Mouse (Mus musculus): ENCODE results near the gene Ccdc85a. TPM values are rescaled to one million over a fixed set of nuclear protein-coding genes. Genes with fewer than 3 reads are reported as not detected.
A peak's percentile ranks its signal among the peaks of the same experiment; 100 is the strongest.
"Not testable (repeated sequence)": the region's sequence is repeated elsewhere in the genome, so short reads cannot be mapped to it uniquely, and the experiment has no call there.

Ccdc85a gene
- polyA plus RNA-seq, 1 experiment from 2014 or later = 0.13 TPM

DNA sequence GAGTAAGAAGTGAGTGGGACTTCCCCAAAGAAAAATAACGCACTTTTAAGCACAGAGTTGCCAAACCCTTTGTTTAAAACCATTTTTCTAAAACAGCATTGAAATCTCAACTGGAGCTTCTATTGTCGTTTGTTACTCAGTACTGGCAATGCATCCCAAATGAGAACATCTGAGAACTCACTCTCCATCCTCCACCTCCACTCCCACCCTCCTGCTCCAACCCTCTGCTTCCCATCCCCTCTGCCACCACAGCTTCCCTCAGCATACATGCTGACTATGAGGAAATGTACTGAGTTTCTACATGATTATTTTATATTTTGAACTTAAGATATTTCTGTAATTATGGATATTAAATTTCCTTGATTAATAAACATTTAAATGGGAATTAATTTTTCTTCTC is 168.3 kb downstream of the Ccdc85a start:
- 47% methylated on average over 2 of the region's 2 CpGs for WGBS (ENCODE audit: insufficient replicate concordance)
- Histone ChIP-seq H3K27ac (replicated peaks) (no peak overlapping the region), H3K9me3 (replicated peaks) (no peaks in the 10 kb centered on the region), H3K36me3 (replicated peaks) (no peaks in the 10 kb centered on the region), H3K4me3 (replicated peaks) (no peak overlapping the region), H3K4me1 (replicated peaks) (no peaks in the 10 kb centered on the region), H3K9ac (no peak overlapping the region), H3K4me2 (no peak overlapping the region), H3K27me3 (no peaks in the 10 kb centered on the region)
- no peak for ATAC-seq (ENCODE audit: insufficient read depth)

DNA sequence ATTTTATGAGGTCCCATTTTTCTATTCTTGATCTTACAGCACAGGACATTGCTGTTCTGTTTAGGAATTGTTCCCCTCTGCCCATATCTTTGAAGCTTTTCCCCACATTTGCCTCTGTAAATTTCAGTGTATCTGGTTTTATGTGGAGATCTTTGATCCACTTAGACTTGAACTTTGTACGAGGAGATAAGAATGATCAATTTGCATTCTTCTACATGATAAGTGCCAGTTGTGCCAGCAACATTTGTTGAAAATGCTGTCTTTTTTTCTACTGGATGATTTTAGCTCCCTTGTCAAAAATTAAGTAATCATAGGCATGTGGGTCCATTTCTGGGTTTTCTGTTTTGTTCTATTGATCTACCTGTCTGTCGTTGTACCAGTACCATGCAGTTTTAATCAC is 174.2 kb downstream of the Ccdc85a start:
- not testable (repeated sequence) for H3K27me3 ChIP-seq; H3K36me3 ChIP-seq (replicated peaks); ATAC-seq (ENCODE audit: insufficient read depth); H3K4me1 ChIP-seq (replicated peaks); H3K27ac ChIP-seq (replicated peaks); H3K9me3 ChIP-seq (replicated peaks); H3K4me3 ChIP-seq (replicated peaks); H3K9ac ChIP-seq; H3K4me2 ChIP-seq
- WGBS (ENCODE audit: insufficient replicate concordance) = 54% methylated on average over 2 of the region's 2 CpGs

DNA sequence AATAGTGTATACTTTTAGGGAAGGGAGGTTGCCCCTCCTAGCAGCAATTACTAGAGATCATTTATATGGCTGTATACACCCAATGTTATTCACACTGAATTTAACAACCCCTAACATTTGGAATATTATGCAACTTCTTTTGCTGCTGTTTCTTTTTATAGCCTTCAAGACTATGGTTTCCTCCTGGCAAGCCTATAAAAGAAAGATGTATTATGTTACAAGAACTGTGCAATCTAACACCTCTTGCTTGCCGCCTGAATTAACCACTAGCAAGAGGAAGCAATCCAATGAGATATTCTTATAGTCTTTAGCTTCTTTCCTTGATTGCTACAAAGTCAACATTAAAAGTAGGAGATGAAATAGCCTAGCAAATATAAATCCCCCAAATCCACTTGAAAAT is 187.0 kb downstream of the Ccdc85a start:
- ATAC-seq (ENCODE audit: insufficient read depth) = no peak
- Histone ChIP-seq H3K4me2 (no peak overlapping the region), H3K27me3 (no peaks in the 10 kb centered on the region), H3K36me3 (replicated peaks) (no peaks in the 10 kb centered on the region), H3K9ac (no peak overlapping the region), H3K9me3 (replicated peaks) (no peaks in the 10 kb centered on the region), H3K27ac (replicated peaks) (no peak overlapping the region), H3K4me1 (replicated peaks) (no peaks in the 10 kb centered on the region), H3K4me3 (replicated peaks) (no peak overlapping the region)
- 33% methylated on average over 1 of the region's 1 CpGs for WGBS (ENCODE audit: insufficient replicate concordance)

DNA sequence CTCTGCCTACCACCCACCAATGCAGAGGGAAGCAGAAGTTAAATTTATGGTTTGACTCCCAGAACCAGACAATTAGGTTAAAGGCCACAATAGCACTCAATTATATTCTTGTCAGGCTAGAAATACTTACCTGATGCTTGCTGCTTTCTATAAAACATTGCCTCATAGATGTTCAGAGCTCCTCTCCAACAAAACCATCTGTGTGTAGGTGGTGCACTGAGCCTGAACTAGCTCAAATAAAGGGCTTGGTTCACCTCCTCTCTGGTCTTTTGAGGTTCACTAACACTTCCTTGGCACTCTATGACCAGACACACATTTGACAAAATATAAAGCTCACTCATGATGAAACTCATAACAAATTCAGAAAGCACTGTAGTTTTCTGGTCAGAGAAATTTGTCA is 208.2 kb downstream of the Ccdc85a start:
- Histone ChIP-seq H3K27me3 (no peaks in the 10 kb centered on the region), H3K4me1 (replicated peaks) (no peaks in the 10 kb centered on the region), H3K27ac (replicated peaks) (no peak overlapping the region), H3K9me3 (replicated peaks) (no peaks in the 10 kb centered on the region), H3K9ac (no peak overlapping the region), H3K36me3 (replicated peaks) (no peaks in the 10 kb centered on the region), H3K4me3 (replicated peaks) (no peak overlapping the region), H3K4me2 (no peak overlapping the region)
- no peak for ATAC-seq (ENCODE audit: insufficient read depth)

DNA sequence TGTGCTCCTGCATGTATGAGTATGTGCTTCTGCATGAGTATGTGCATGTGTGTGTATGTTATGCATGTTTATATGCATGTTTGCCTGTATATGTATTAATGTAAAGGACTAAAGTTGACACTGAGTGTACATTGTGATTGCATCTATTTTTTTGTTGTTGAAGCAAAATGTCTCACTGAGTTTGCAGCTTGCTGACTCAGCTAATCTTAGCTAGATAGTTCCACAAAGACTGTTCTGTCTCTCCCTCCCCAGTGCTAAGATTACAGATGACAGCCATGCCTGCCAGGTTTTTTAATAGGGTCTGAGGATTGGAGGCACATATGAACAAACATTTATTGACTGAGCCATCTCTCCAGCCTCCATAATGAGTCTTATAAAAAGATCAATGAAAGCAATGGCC is 209.5 kb downstream of the Ccdc85a start:
- no peak for ATAC-seq (ENCODE audit: insufficient read depth)
- Histone ChIP-seq H3K36me3 (replicated peaks) (no peaks in the 10 kb centered on the region), H3K27me3 (no peaks in the 10 kb centered on the region), H3K4me1 (replicated peaks) (no peaks in the 10 kb centered on the region), H3K27ac (replicated peaks) (no peak overlapping the region), H3K4me2 (no peak overlapping the region), H3K4me3 (replicated peaks) (no peak overlapping the region), H3K9me3 (replicated peaks) (no peaks in the 10 kb centered on the region), H3K9ac (no peak overlapping the region)

DNA sequence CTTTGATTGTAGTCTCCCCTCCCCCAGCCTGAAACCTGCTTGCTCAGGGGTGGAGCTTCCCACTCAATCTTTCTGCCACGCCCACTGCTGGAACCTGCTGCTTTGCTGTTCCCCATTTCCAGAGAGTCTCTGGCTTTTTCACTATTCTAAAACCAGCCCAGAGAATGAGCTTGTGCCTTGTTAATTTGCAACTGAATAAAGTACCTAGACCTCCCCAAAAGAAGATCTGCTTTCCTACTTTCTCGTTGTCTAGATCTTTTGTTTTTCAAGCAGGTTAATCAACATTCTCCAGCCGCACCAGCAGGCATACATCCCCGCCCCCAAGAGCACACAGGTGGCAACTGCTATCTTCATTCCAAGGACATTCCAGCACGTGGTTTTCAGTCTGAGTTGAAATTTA is 212.7 kb downstream of the Ccdc85a start:
- H3K9me3 ChIP-seq (replicated peaks) = not testable (repeated sequence)
- 51% methylated on average over 5 of the region's 5 CpGs for WGBS (ENCODE audit: insufficient replicate concordance)

DNA sequence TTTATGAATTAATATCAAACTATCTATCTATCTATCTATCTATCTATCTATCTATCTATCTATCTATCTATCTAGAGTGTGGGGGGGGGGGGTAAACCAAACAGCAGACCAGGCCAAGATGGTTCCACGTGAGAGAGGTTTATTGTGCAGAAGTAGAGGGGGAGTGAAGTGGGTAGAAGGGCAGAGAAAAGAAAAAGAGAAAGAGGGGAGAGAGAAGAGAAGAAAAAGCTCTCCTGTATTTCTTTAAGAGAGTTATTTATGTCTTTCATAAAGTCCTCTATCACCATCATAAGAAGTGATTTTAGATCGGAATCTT is 218.2 kb downstream of the Ccdc85a start:
- WGBS (ENCODE audit: insufficient replicate concordance) = 42% methylated on average over 2 of the region's 2 CpGs
- Histone ChIP-seq H3K27me3 (no peaks in the 10 kb centered on the region), H3K9ac (no peak overlapping the region), H3K4me2 (peak overlapping the region; percentile 58), H3K27ac (replicated peaks) (no peak overlapping the region), H3K36me3 (replicated peaks) (no peaks in the 10 kb centered on the region), H3K9me3 (replicated peaks) (no peaks in the 10 kb centered on the region), H3K4me1 (replicated peaks) (no peaks in the 10 kb centered on the region; the same call in 1 of the 2 replicates), H3K4me3 (replicated peaks) (peak overlapping the region; percentile 17)
- ATAC-seq (ENCODE audit: insufficient read depth) = no peak

More for the DNA sequence above, 212.7 kb downstream of the Ccdc85a start:
- H3K4me1 ChIP-seq (replicated peaks); H3K36me3 ChIP-seq (replicated peaks); H3K4me3 ChIP-seq (replicated peaks); ATAC-seq (ENCODE audit: insufficient read depth); H3K9ac ChIP-seq; H3K27me3 ChIP-seq; H3K4me2 ChIP-seq; H3K27ac ChIP-seq (replicated peaks): not testable (repeated sequence)

DNA sequence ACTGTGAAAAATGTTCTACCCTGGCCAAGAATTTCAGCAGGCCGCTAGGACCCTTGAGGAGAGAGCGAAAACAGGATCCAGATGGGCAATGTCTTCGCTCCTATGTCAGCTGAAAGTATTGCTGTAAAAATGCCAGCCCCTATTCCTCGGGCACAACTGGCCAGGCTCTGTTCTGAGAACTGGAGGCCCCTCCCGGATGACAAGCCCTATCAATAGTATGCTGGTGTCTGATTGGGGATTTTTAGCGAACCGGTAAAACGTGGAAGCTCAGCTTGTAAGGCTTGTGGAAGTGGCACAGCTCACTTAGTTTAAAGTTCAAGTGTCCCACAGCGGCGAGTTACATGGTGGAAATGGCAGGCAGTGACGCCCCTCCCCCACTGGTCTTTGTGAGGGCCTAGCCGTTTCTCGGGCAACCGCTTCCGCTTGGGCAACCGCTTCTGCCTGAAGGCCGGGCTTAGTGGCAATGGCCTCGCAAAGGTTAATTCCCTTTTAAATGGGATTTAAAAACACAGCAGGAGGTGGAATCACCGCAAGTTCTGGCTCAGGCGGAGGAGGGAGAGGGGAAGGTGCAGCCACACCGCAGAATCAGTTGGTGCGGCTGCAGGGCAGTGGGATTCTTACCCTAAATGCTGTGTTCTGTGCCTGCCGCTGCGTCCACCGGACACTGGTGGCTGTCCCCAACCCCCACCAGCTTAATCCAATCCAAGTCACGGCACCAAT is 218.8 kb downstream of the Ccdc85a start:
- Histone ChIP-seq H3K9ac (no peak overlapping the region), H3K4me2 (peak overlapping the region; percentile 58), H3K9me3 (replicated peaks) (no peaks in the 10 kb centered on the region), H3K27me3 (no peaks in the 10 kb centered on the region), H3K36me3 (replicated peaks) (no peaks in the 10 kb centered on the region), H3K27ac (replicated peaks) (no peak overlapping the region), H3K4me1 (replicated peaks) (no peaks in the 10 kb centered on the region; the same call in 1 of the 2 replicates), H3K4me3 (replicated peaks) (peak overlapping the region; percentile 17)
- peak; percentile 67; the same call in 1 of the 2 replicates for ATAC-seq (ENCODE audit: insufficient read depth)
- WGBS (ENCODE audit: insufficient replicate concordance) = 13% methylated on average over 26 of the region's 26 CpGs

DNA sequence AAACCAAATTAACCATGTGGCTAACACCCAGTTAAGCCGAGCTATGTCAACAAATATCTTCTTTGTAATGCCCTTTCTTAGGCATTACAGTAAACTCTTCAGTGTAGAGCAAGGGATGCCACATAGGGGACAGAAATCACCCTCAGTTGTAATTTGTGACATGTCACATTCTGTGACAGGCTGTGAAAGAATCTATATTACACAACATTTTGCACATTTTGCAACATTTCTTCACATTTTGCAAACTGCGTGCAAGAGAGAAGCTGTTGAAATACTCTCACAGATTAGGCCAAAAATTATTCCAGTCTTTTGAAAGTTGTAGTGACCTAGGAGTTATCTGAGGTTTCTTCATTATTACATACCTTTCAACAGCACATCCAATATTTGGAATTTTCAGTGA is 240.7 kb downstream of the Ccdc85a start:
- 67% methylated on average over 2 of the region's 2 CpGs for WGBS (ENCODE audit: insufficient replicate concordance)
- no peak for ATAC-seq (ENCODE audit: insufficient read depth)
- Histone ChIP-seq H3K4me1 (replicated peaks) (no peaks in the 10 kb centered on the region), H3K36me3 (replicated peaks) (no peaks in the 10 kb centered on the region), H3K27ac (replicated peaks) (no peak overlapping the region), H3K9me3 (replicated peaks) (no peaks in the 10 kb centered on the region), H3K9ac (no peak overlapping the region), H3K4me2 (no peak overlapping the region), H3K4me3 (replicated peaks) (no peak overlapping the region), H3K27me3 (no peaks in the 10 kb centered on the region)

DNA sequence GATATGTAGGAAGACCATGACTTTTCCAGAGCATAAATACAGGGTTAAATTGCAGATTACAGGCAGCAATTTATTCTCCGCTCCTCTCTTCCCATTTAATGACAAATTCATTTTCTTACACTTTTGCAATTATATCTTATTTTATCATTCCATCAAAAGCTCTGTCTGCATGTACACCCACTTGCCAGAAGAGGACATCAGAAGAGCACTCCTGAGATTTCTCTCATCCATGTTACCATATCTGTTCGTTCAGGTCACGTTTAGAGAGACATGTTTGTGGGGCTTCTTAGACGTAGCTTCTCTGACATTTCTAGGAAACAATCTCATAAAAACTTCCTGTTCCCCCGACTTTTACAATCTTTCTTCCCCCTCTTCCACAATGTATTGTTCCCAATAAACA is 242.2 kb downstream of the Ccdc85a start:
- no peak overlapping the region for H3K27ac ChIP-seq (replicated peaks)
- H3K36me3 ChIP-seq (replicated peaks) = no peaks in the 10 kb centered on the region
- H3K9ac ChIP-seq = no peak overlapping the region
- no peak for ATAC-seq (ENCODE audit: insufficient read depth)
- no peaks in the 10 kb centered on the region for H3K27me3 ChIP-seq
- H3K4me2 ChIP-seq = no peak overlapping the region
- no peaks in the 10 kb centered on the region for H3K9me3 ChIP-seq (replicated peaks)
- H3K4me3 ChIP-seq (replicated peaks) = no peak overlapping the region
- H3K4me1 ChIP-seq (replicated peaks) = no peaks in the 10 kb centered on the region
- WGBS (ENCODE audit: insufficient replicate concordance) = 49% methylated on average over 5 of the region's 5 CpGs

DNA sequence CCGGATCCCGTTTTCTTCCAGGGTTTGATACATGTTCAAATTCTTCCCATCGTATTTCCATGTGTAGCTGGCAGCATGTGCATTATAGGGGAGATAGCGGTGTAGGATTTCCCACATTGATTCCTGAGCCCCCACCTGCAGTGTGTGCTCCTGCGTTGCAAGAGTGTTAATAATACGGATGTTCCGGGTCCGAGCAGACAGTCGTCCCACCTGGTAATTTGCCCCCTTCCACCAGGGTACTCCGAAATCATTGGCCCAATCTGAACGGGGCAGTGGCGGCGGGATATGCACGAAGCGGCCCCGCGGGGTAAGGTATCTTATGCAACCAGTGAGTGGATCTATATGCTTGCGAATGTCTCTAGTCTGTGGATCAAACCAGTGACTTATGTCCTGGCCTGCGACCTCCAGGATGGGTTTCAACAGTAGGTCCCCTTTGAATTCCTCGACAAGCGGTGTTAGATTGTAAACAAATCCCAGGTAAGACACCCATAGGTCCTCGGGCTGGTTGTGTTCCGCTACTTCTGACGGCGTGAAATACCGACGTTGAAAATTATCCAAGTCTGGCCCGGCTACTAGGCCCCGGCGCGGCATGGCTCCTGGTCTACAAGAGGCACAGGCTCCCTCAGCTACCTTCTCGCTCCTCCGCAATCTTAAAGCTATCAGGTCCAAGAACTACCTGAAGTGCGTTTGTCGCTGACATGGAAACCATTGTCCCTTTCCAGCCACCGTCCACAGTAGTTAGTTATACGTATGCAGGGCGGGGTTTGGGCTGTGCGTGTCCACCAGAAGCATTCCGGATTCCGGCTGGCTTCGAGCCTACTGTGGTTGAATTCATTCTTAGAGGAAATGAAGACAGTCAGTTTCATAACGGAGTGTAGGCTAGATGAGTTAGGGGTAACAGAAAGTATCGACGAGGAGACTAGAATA is 244.6 kb downstream of the Ccdc85a start, which contains the start of gene Gm6685:
Gene Gm6685, minus strand, starts transcription at position 644 of the 927 bp plus-strand sequence.
- 80% methylated on average over 45 of the region's 45 CpGs for WGBS (ENCODE audit: insufficient replicate concordance)
- H3K27ac ChIP-seq (replicated peaks); H3K9ac ChIP-seq; H3K27me3 ChIP-seq; H3K36me3 ChIP-seq (replicated peaks); H3K4me2 ChIP-seq; H3K4me3 ChIP-seq (replicated peaks); H3K9me3 ChIP-seq (replicated peaks); ATAC-seq (ENCODE audit: insufficient read depth); H3K4me1 ChIP-seq (replicated peaks): not testable (repeated sequence)

Measured in liver, embryonic 15.5 days (tissue).